Mouse (Mus musculus) c-Kit-positive CD71-negative TER-119-negative erythroid progenitor cells, embryonic 14.5 days (primary cell): ENCODE data around the gene 4930415O20Rik.

ENCODE experiments used
- DNase-seq: peaks from one replicate; pipeline ENCODE4 v3.0.0-alpha.2; 2013; ENCODE audit warnings: low read depth

Gene 4930415O20Rik

GRCm38 (mm10) chr15:98606051-98606536, 35.3 kb downstream of the 4930415O20Rik start:
- DNase-seq, result no peak

GRCm38 (mm10) chr15:98606739-98607138, 35.9 kb downstream of the 4930415O20Rik start:
- no peak for DNase-seq

DNA sequence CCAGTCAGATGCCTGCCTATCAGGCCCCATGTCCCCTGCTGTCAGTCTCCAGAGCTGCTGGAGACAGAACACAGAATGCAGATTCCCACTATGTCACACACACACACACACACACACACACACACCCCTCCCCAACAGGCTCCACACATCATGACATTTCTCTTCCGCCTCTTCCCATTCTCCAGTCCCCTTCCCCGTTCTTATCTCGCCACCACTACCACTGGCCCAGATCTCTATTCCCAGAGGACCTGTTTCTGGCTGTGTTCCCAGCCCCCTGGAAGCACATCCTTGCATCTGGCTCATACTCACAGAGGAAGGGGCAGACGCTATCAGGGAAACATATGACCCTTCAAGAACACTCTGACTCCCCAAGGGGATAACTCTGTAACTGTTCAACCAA, 36.8 kb downstream of the 4930415O20Rik start:
- DNase-seq, result no peak

DNA sequence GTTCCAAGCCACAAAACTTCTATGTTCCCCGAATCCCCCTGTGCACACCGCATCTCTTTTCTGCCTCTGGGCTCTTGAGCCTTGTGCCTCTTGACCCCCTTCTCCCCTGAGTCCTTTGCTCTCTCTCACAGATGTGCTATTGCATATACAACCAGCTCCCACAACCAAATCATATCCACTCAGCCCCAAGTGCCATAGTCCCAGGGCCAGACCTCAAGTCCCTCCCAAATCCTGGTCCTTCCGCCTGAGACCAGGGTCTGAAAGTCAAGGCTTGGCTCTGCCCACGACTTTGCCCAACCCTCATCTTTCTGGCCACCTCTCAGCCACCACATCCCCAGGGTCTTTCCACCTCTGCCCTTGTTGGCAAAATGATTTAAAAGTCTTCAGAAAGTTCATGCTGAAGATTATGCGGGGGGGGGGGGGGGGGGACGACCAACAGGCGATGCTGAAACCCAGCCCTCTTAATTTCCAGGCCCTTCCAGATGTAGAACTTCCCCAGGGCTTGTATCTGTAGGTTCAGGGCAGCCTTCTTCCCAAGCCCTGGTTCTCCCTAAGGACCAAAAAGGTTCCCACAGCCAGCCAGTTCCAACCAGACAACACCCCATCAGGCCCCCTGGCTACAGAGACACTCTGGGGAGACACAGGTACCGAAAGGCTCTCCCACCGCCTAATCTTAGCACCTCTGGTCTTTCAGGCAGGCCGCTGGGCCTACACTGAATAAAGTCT, 37.4 kb downstream of the 4930415O20Rik start:
- no peak for DNase-seq

DNA sequence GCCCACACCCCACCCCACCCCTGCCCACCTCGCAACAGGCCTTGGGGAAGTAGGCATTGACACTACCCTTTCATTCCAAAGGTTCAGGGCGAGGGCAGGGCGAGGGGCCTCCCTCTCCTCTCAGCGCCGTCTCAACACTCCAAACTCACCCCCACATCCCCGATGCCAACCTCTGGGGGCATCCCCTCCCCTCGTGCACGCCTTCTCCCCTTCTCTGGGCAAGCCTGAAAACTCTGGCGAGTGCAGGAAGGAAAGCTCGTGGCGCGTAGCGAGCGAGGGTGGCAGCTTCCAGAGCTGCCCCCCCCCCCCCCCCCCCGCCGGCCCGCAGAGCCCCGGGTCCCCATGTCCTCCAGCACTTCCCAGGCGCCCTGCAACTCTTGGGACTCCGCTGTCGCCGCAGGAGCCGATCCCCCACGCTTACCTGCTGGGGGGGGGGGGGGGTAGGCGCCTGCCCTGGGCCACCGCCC, 38.0 kb downstream of the 4930415O20Rik start:
- DNase-seq, result no peak

DNA sequence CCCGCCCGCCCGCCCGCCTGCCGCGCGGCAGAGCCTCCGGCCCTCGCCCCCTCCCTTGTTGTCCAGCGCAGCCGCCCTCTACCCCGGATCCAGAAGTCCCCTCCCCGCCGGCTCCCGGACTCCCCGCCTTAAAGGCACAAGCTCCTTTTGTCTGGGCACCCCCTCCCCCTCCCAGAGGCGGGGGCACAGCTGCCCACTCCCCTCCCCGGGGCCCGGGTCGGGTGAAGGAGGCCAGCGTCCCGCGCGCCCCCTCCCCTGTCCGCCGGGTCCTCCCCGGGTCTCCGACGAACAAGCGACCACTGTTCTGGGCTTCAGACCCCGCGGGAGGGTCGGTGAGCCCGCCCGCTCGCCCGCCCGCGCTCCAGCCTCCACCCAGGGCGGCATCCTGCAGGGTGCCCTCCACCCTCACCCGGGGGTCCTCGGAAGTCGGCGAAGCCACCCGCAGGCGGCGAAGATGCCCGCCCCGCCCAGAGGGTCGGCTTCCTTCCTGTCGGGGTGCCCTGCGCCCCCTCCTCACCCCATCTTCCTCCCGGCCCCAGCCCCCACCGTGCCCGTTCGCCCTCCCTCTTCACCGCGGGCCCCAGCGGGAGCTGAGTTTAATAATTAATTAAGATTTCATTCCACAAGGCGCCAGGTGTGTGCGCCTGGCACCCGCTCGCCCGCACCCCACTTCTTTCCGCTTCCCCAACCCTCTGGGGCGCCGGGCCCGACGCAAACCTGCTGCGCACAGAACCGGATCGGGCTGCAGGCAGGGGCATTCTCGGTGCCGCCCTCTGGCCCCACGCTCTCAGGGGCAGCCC, 38.7 kb downstream of the 4930415O20Rik start, which contains the start of gene Adcy6:
Gene Adcy6, minus strand, starts transcription at position 746 of the 800 bp plus-strand sequence.
- DNase-seq, result no peak

- DNase-seq, result no peak
These were observed 39.4 kb downstream of the 4930415O20Rik start for GRCm38 (mm10) chr15:98610131-98610633.

- no peak for DNase-seq
These were observed 41.4 kb downstream of the 4930415O20Rik start for GRCm38 (mm10) chr15:98612229-98612628.

- DNase-seq, result no peak
These were observed 43.7 kb downstream of the 4930415O20Rik start for GRCm38 (mm10) chr15:98614551-98614950.

DNA sequence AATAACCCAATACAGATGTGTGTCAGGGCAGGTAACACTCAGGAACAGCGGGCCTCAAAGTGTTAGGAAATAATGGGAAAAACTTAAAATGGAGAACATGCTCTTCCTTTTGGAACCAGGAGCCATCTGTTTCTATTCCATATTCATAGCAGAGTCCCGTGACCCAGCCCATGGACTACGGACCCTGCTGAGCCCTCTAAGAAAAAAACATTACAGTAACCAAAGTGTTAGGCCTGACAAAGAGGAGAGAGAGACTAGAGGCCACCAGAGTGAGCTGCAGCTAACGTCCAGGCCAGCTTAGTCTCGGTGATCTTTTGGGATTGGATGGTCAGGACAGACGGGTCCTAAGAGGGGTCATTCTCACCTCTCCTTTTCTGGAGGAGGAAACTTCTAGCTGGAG, 44.2 kb downstream of the 4930415O20Rik start:
- DNase-seq, result no peak

- DNase-seq, result no peak
These were observed 44.9 kb downstream of the 4930415O20Rik start for GRCm38 (mm10) chr15:98615751-98616150.

GRCm38 (mm10) chr15:98616362-98617175, 45.8 kb downstream of the 4930415O20Rik start:
- no peak for DNase-seq

GRCm38 (mm10) chr15:98617176-98617537, 46.4 kb downstream of the 4930415O20Rik start:
- peak; percentile 56 for DNase-seq

- no peak for DNase-seq
These were observed 51.4 kb downstream of the 4930415O20Rik start for GRCm38 (mm10) chr15:98622199-98622598.

- DNase-seq, result no peak
These were observed 51.9 kb downstream of the 4930415O20Rik start for GRCm38 (mm10) chr15:98622721-98623120.

DNA sequence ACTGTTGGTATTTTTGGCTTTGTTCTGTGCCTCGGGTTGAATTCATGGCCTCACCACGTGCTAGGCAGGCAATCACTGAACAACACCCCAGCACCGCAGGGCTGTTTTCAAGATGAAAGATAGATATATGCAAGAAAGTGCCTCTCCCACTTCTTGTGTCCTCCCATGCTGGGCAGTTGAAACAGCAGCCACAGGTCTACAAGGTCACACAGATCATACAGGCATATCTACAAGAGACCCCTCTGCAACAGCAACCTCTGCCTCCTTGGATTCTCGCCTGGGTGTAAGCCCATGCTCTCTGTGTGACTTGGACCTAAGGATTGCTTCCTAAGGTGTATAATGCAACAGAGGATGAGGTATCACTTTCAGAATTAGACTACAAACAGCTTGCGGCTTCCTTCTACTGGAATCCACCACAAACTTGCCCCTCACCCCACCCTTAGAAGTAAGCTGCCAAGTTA, 52.6 kb downstream of the 4930415O20Rik start:
- no peak for DNase-seq

GRCm38 (mm10) chr15:98626078-98626477, 55.3 kb downstream of the 4930415O20Rik start:
- no peak for DNase-seq

GRCm38 (mm10) chr15:98626487-98627212, 55.8 kb downstream of the 4930415O20Rik start:
- no peak for DNase-seq

DNA sequence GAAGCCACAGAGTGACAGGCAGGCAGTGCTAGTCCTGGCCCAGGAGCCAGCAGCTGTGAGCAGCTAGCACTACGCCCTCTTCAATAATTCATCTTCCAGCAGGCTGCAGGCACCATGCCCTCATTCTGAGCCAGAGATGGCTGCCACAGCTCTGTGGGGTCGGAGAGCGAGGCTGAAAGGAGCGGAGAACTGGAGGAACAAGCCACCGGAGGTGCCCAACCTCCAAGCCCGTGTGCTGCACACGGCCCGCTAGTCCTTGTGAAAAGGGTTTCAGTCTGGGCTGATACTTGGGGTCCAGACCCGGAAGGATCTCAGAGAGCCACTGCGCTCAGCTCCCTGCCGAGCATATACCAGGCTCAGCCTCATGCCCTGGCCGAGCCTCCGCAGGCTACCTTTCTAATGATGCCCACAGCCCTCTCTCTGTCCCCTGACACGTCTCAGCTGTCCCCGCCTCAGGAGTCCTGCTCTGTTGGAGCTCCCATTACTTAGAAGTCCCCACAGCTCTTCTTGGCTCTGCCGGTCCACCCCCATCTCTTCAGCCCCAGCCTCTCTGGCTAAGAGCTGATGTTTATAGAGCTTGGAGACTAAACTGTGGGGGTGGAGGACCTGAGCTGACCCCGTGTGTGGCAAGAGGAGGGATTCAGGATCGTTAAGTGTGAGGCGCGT, 57.9 kb downstream of the 4930415O20Rik start:
- DNase-seq, result no peak

DNA sequence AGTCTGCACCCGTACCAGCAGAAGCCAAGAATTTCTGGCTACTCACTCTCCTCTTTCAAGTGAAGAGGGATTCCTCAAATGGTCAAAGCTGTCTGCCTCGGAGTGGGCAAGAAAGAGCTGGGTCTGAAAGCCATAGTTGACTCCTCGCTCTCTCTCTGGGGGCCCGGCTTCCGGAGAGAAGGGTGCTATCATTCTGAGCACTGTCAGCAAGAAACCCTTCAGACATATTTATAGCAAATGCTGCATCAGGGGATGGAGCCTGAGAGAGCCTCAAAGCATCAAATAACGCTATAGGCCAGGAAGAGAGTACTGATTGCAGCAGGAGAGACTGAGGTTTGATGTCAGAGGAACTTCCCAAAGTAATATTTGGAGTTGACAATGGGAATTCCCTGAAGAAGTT, 58.7 kb downstream of the 4930415O20Rik start:
- DNase-seq, result no peak

- DNase-seq, result no peak
These were observed 59.7 kb downstream of the 4930415O20Rik start, which contains the start of gene Cacnb3 for GRCm38 (mm10) chr15:98630540-98630939. Cacnb3 (plus strand) TSS chr15:98630840.
